Mouse (Mus musculus) ES-E14 (cell line): ENCODE results near the gene Gemin6.

Experiments used
- CHD2 ChIP-seq: IDR thresholded peaks from 2 replicates; pipeline ENCODE4 v1.6.1; 2014; ENCODE audit warnings: mild to moderate bottlenecking, low read depth, low read length, inconsistent platforms
- HCFC1 ChIP-seq: IDR thresholded peaks from 2 replicates; pipeline ENCODE4 v1.6.1; 2012; ENCODE audit warnings: low read length, inconsistent platforms, borderline replicate concordance; ENCODE audit not compliant: insufficient read depth

DNA sequence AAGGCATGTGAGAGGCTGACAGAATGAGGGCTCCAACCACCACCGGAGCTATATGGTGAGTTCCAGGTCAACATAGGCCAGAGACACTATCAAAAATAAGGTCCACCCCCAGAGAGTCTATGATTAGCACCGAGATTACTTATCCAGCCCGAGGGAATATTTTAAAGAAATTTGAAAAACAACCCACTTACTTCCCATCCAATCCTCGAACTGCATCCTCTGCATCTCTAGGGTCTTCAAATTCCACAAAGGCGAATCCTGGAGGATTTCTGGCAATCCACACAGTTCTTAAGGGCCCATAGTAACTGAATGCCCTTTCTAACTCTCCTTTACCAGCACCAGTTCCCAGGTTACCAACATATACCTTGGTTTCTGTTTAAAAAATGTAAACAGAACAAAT, 18.6 kb upstream of the Gemin6 start:
- TF ChIP-seq CHD2 (no peak), HCFC1 (no peak)
